In the genomic region with DNA sequence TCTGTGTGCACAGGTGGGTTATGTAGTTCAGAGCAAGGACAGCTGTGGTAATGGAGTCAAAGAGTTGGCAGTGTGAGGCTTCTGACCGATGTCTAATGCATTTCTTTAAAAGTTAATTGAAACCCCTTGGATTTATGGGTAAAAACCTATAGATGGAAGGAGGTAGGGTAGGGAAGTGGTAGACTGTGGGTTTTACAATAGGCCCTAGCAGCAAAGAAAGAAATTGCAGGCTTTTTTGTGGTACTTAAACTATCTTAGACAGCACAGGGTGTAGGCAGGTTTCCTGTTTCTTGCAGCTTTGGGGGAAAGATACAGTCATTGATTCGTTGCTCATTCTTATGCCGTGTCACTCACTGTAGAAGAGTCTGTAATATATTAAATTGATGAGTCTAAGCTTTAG, we compare ENCODE assay signal across 11 mouse cellular contexts. TPM values are rescaled to one million over a fixed set of nuclear protein-coding genes. Genes with fewer than 3 reads are reported as not detected.
DNase-seq lines count a peak whose midpoint lies in the region; ATAC-seq and TF ChIP-seq lines count a peak whose summit lies in the region.
"Had no signal": no experiment of that assay in that cellular context is flagged by ENCODE, and none has a peak within 500 bp of the region (broad histone marks: within the 10 kb centered on the region; RNA-seq: fewer than 3 reads in every experiment).

No protein-coding gene starts in this region.

- TF ChIP-seq CTCF in liver, postnatal 0 days (IDR thresholded peaks at IDR 0.05; ENCODE audit: low read depth) = no peak

- no peak for ATAC-seq in heart, embryonic 14.5 days (ENCODE audit: insufficient number of reproducible peaks, insufficient read depth, low FRiP score, low read depth)
- peak; percentile 40 for ATAC-seq in CD4-positive, CD25-positive, alpha-beta regulatory T cell, adult 4 months
- ATAC-seq in forebrain, embryonic 15.5 days (replicated peaks) = no peak
- no peak for ATAC-seq in liver, postnatal 0 days
- no peak for ATAC-seq in erythroid progenitor cell, adult 5-6 weeks (replicated peaks; ENCODE audit: low FRiP score, poor library complexity, severe bottlenecking)
- ATAC-seq: Patski had no signal

- no peak overlapping the region for H3K9ac ChIP-seq in heart, embryonic 14.5 days (ENCODE audit: low read length)
- H3K9ac ChIP-seq in forebrain, embryonic 15.5 days (replicated peaks) = no peak overlapping the region
- peak overlapping the region; percentile 94 for H3K9ac ChIP-seq in liver, postnatal 0 days (replicated peaks)
- H3K9ac ChIP-seq: limb, embryonic 15.5 days had no signal

- TF ChIP-seq EP300 in liver, postnatal 0 days (IDR thresholded peaks at IDR 0.05; ENCODE audit: low read depth) = no peak

- H3K4me2 ChIP-seq in heart, embryonic 14.5 days (ENCODE audit: low read length) = peak overlapping the region; percentile 80
- no peak overlapping the region for H3K4me2 ChIP-seq in forebrain, embryonic 15.5 days (replicated peaks)
- H3K4me2 ChIP-seq in liver, postnatal 0 days (ENCODE audit: low read depth, low read length) = peak overlapping the region; percentile 86
- H3K4me2 ChIP-seq: limb, embryonic 15.5 days had no signal

- H3K27ac ChIP-seq in heart, embryonic 14.5 days (replicated peaks in 1 of 2; ENCODE audit: control insufficient read depth in 1 of 2, insufficient read depth in 1 of 2, low read depth in 2 of 2, low read length in 2 of 2) = no peak overlapping the region
- no peak overlapping the region for H3K27ac ChIP-seq in forebrain, embryonic 15.5 days (replicated peaks)
- peak overlapping the region; percentile 63 for H3K27ac ChIP-seq in liver, postnatal 0 days (ENCODE audit: low read depth)
- H3K27ac ChIP-seq: limb, embryonic 15.5 days had no signal

- peak overlapping the region in 1 of 2 experiments; percentile 4; a peak in 1 of 4 replicates for H3K4me3 ChIP-seq in heart, embryonic 14.5 days (ENCODE audit: control insufficient read depth in 1 of 2, insufficient read depth in 1 of 2, low read depth in 1 of 2, low read length in 2 of 2)
- H3K4me3 ChIP-seq in forebrain, embryonic 15.5 days = 0 out of 2 replicates have a peak overlapping the region, but pooled peaks have one; percentile 98
- H3K4me3 ChIP-seq in liver, postnatal 0 days (ENCODE audit: low read depth, low read length) = peak overlapping the region; percentile 82

- DNase-seq in heart, adult 8-10 months (ENCODE audit: low spot score) = no peak
- no peak for DNase-seq in liver, postnatal 0 days
- no peak for DNase-seq in natural killer cell, adult 2 months (ENCODE audit: low spot score in 2 of 2)
- no peak for DNase-seq in left cerebral cortex, adult 8-10 months (ENCODE audit: low spot score in 2 of 2)
- DNase-seq: cerebellum, adult 11 months had no signal

- H3K4me1 ChIP-seq in heart, embryonic 14.5 days (ENCODE audit: control insufficient read depth in 2 of 2, insufficient read depth in 2 of 2, low read length in 2 of 2) = peaks cover 21 to 52% of the 10 kb centered on the region in 2 experiments
- H3K4me1 ChIP-seq in forebrain, embryonic 15.5 days = peaks cover 36% of the 10 kb centered on the region
- peaks cover 39% of the 10 kb centered on the region for H3K4me1 ChIP-seq in liver, postnatal 0 days (ENCODE audit: insufficient read depth)

- H3K27me3 ChIP-seq in heart, embryonic 14.5 days (ENCODE audit: control insufficient read depth, insufficient read depth, low read length) = no peaks in the 10 kb centered on the region
- H3K27me3 ChIP-seq in forebrain, embryonic 15.5 days = no peaks in the 10 kb centered on the region
- no peaks in the 10 kb centered on the region for H3K27me3 ChIP-seq in liver, postnatal 0 days (ENCODE audit: insufficient read depth, low read length)
- H3K27me3 ChIP-seq: limb, embryonic 15.5 days; Patski had no signal

- WGBS in heart, embryonic 14.5 days = 72% methylated on average over 3 of the region's 3 CpGs
- WGBS in forebrain, embryonic 15.5 days = 90% methylated on average over 3 of the region's 3 CpGs
- WGBS in liver, postnatal 0 days (ENCODE audit: insufficient replicate concordance) = 46% methylated on average over 3 of the region's 3 CpGs

- no peaks in the 10 kb centered on the region for H3K9me3 ChIP-seq in heart, embryonic 14.5 days (ENCODE audit: control insufficient read depth, low read length)
- no peaks in the 10 kb centered on the region for H3K9me3 ChIP-seq in forebrain, embryonic 15.5 days
- H3K9me3 ChIP-seq in liver, postnatal 0 days (ENCODE audit: low read length) = no peaks in the 10 kb centered on the region
- H3K9me3 ChIP-seq: limb, embryonic 15.5 days had no signal

- H3K36me3 ChIP-seq in heart, embryonic 14.5 days (ENCODE audit: control insufficient read depth, insufficient read depth, low read length) = 0 out of 2 replicates have a peak, but pooled peaks cover 3% of the 10 kb centered on the region
- no peaks in the 10 kb centered on the region for H3K36me3 ChIP-seq in forebrain, embryonic 15.5 days
- no peaks in the 10 kb centered on the region for H3K36me3 ChIP-seq in liver, postnatal 0 days (replicated peaks; ENCODE audit: insufficient read depth, low read length)
- H3K36me3 ChIP-seq: limb, embryonic 15.5 days had no signal

RNA-seq across cellular contexts. Expression of a gene that starts 2.4 kb away (rescaled TPM):
- 11.0 and 12.0 TPM in 2 replicates for polyA plus RNA-seq in heart, embryonic 14.5 days (2014; fragmentation: Nextera tagmentation; extraction: Ambion mirVana)
- 10 to 100 TPM; 32.2 to 45.2 (median 41.6) TPM for total RNA-seq in heart, adult 8-10 months (2022)
- 1 to 10 TPM; 3.3 to 4.4 TPM for polyA plus RNA-seq in CD4-positive, CD25-positive, alpha-beta regulatory T cell, adult 4 months (2017; shearing (Covaris generic))
- polyA plus RNA-seq in forebrain, embryonic 15.5 days (2015; fragmentation: Nextera tagmentation; extraction: Ambion mirVana) = 22.5 and 24.5 TPM in 2 replicates
- polyA plus RNA-seq in liver, postnatal 0 days (2015; fragmentation: Nextera tagmentation; extraction: Ambion mirVana) = 8.5 and 11.4 TPM in 2 replicates
- total RNA-seq in erythroid progenitor cell, adult 5-6 weeks (2015; ENCODE audit: low replicate concordance) = 59.8 and 69.2 TPM in 2 replicates
- total RNA-seq in erythroid progenitor cell, adult 5-6 weeks (2017; ENCODE audit: low replicate concordance) = 40.7 and 49.9 TPM in 2 replicates
- 10 to 100 TPM; 43.4 to 46.2 (median 44.4) TPM for total RNA-seq in left cerebral cortex, adult 8-10 months (2022)
